ENCODE assay signal across 26 mouse cellular contexts in genomic region chr14:61303969-61304609, GRCm38 (mm10). TPM values are rescaled to one million over a fixed set of nuclear protein-coding genes. Genes with fewer than 3 reads are reported as not detected.
"Had no signal": no experiment of that assay in that cellular context is flagged by ENCODE, and none has a peak within 500 bp of the region (broad histone marks: within the 10 kb centered on the region; RNA-seq: fewer than 3 reads in every experiment).

No protein-coding gene starts in this region.

- H3K36me3 ChIP-seq: heart, embryonic 13.5 days; heart, embryonic 15.5 days; hindbrain, embryonic 13.5 days; hindbrain, embryonic 15.5 days; kidney, embryonic 15.5 days; limb, embryonic 13.5 days; limb, embryonic 15.5 days; liver, embryonic 12.5 days had no signal

- H3K4me1 ChIP-seq: heart, embryonic 13.5 days; heart, embryonic 15.5 days; hindbrain, embryonic 13.5 days; hindbrain, embryonic 15.5 days; kidney, embryonic 15.5 days; limb, embryonic 15.5 days had no signal

- H3K27ac ChIP-seq: heart, embryonic 13.5 days; heart, embryonic 15.5 days; hindbrain, embryonic 13.5 days; hindbrain, embryonic 15.5 days; hindbrain, postnatal 0 days; kidney, embryonic 15.5 days; kidney, postnatal 0 days; limb, embryonic 13.5 days; limb, embryonic 15.5 days; liver, embryonic 12.5 days had no signal

- H3K4me3 ChIP-seq: heart, embryonic 13.5 days; heart, embryonic 15.5 days; hindbrain, embryonic 13.5 days; hindbrain, embryonic 15.5 days; kidney, embryonic 15.5 days; limb, embryonic 13.5 days; limb, embryonic 15.5 days; liver, embryonic 12.5 days had no signal

- DNase-seq: gastrocnemius, postnatal 14 days; gastrocnemius, postnatal 36 days; heart, adult 18-20 months; heart, postnatal 14 days; heart, postnatal 36 days; kidney, adult 11 months; kidney, adult 2 months; kidney, adult 9 months; kidney, postnatal 14 days; kidney, postnatal 36 days; layer of hippocampus, adult 9-11 months; layer of hippocampus, postnatal 36 days; left cerebral cortex, postnatal 4 days had no signal

- H3K27me3 ChIP-seq: heart, embryonic 13.5 days; heart, embryonic 15.5 days; hindbrain, embryonic 13.5 days; hindbrain, embryonic 15.5 days; kidney, embryonic 15.5 days; limb, embryonic 13.5 days; limb, embryonic 15.5 days; liver, embryonic 12.5 days had no signal

- H3K9ac ChIP-seq: heart, embryonic 13.5 days; heart, embryonic 15.5 days; hindbrain, embryonic 13.5 days; hindbrain, embryonic 15.5 days; kidney, embryonic 15.5 days; limb, embryonic 13.5 days; limb, embryonic 15.5 days; liver, embryonic 12.5 days had no signal

RNA-seq across cellular contexts. Expression of gene Sgcg, which starts 45.8 kb away (rescaled TPM):
- total RNA-seq: hematopoietic stem cell, adult 5-6 weeks; layer of hippocampus, postnatal 36 days; left cerebral cortex, postnatal 25 days; left cerebral cortex, postnatal 4 days had no signal
- polyA plus RNA-seq: liver, adult 2 months had no signal
